Comparison of ENCODE assay signal across 18 mouse cellular contexts in genomic region chr17:70594277-70594676, GRCm38 (mm10).
DNase-seq lines count a peak whose midpoint lies in the region; TF ChIP-seq lines count a peak whose summit lies in the region.
"Had no signal": no experiment of that assay in that cellular context is flagged by ENCODE, and none has a peak within 500 bp of the region (broad histone marks: within the 10 kb centered on the region; RNA-seq: fewer than 3 reads in every experiment).

No protein-coding gene starts in this region.

- DNase-seq in cerebellum, adult 2 months: peak; percentile 28 to 57
- DNase-seq in cerebellum, adult 18-20 months: no peak
- peak; percentile 33 for DNase-seq in layer of hippocampus, adult 9-10 months (ENCODE audit: low spot score)
- no peak for DNase-seq in layer of hippocampus, adult 9-11 months
- no peak for DNase-seq in adrenal gland, adult 8-10 months
- DNase-seq: adrenal gland, postnatal 14 days; B cell, adult 2 months; cerebellum, adult 11 months; cerebellum, postnatal 14 days; forebrain, postnatal 0 days; gastrocnemius, adult 2 months; gastrocnemius, postnatal 14 days had no signal

- no peak overlapping the region; the same call in 1 of the 2 replicates for H3K27ac ChIP-seq in cerebellum, adult 2 months (ENCODE audit: insufficient read depth, low read length)
- peak overlapping the region; percentile 38 for H3K27ac ChIP-seq in cortical plate, adult 2 months (ENCODE audit: insufficient read depth, low read length)
- H3K27ac ChIP-seq: embryonic facial prominence, embryonic 12.5 days; embryonic facial prominence, embryonic 15.5 days; gastrocnemius, adult 2 months; hindbrain, embryonic 12.5 days; hindbrain, embryonic 15.5 days had no signal

- no peak overlapping the region for H3K4me3 ChIP-seq in cerebellum, adult 2 months (replicated peaks; ENCODE audit: insufficient read depth, low read depth, low read length)
- no peak overlapping the region for H3K4me3 ChIP-seq in cortical plate, adult 2 months (ENCODE audit: insufficient read depth, low read length)
- H3K4me3 ChIP-seq: embryonic facial prominence, embryonic 12.5 days; embryonic facial prominence, embryonic 15.5 days; gastrocnemius, adult 2 months; hindbrain, embryonic 12.5 days; hindbrain, embryonic 15.5 days had no signal

- H3K4me1 ChIP-seq in cerebellum, adult 2 months (ENCODE audit: control insufficient read depth, insufficient read depth, low read length): peaks cover 7% of the 10 kb centered on the region; the same call in 1 of the 2 replicates
- H3K4me1 ChIP-seq in cortical plate, adult 2 months (ENCODE audit: control insufficient read depth, insufficient read depth, low read length): peaks cover 15% of the 10 kb centered on the region
- H3K4me1 ChIP-seq: embryonic facial prominence, embryonic 12.5 days; embryonic facial prominence, embryonic 15.5 days; hindbrain, embryonic 15.5 days had no signal

- TF ChIP-seq CTCF in cerebellum, adult 2 months (IDR thresholded peaks at IDR 0.05; ENCODE audit: borderline replicate concordance, insufficient read depth, low read depth, low read length): no peak
- TF ChIP-seq CTCF in cortical plate, adult 2 months (IDR thresholded peaks at IDR 0.05; ENCODE audit: extremely low read depth, insufficient read depth, low read length): no peak

- WGBS in cerebellum, adult 2 months: 13% methylated on average over 1 of the region's 1 CpGs

- no peaks in the 10 kb centered on the region for H3K27me3 ChIP-seq in cerebellum, adult 2 months (ENCODE audit: control insufficient read depth, insufficient read depth, low read length)
- H3K27me3 ChIP-seq: CH12.LX; embryonic facial prominence, embryonic 12.5 days; embryonic facial prominence, embryonic 15.5 days; hindbrain, embryonic 12.5 days; hindbrain, embryonic 15.5 days had no signal

- no peak for TF ChIP-seq POLR2A in cerebellum, adult 2 months (IDR thresholded peaks at IDR 0.05; ENCODE audit: borderline replicate concordance, insufficient read depth, low read length)
- TF ChIP-seq POLR2A in cortical plate, adult 2 months (IDR thresholded peaks at IDR 0.05; ENCODE audit: extremely low read depth, insufficient read depth, low read length): no peak

Comparison
In these comparisons a context has a peak if more than half of its experiments do, and no peak if none do; other contexts are left out.
1. DNase-seq: peak in cerebellum, adult 2 months (2 of 2) and layer of hippocampus, adult 9-10 months (single experiment); none in cerebellum, adult 18-20 months (0 of 2), layer of hippocampus, adult 9-11 months (single experiment) and adrenal gland, adult 8-10 months (single experiment).